Mouse (Mus musculus): ENCODE data around the gene Capzb. TPM values are rescaled to one million over a fixed set of nuclear protein-coding genes. Genes with fewer than 3 reads are reported as not detected.

Gene Capzb
- total RNA-seq, 2 experiments from 2014 or later = 423 to 429 TPM

GRCm38 (mm10) chr4:139238612-139239011, 45.9 kb downstream of the Capzb start:
- DNase-seq = no peak

DNA sequence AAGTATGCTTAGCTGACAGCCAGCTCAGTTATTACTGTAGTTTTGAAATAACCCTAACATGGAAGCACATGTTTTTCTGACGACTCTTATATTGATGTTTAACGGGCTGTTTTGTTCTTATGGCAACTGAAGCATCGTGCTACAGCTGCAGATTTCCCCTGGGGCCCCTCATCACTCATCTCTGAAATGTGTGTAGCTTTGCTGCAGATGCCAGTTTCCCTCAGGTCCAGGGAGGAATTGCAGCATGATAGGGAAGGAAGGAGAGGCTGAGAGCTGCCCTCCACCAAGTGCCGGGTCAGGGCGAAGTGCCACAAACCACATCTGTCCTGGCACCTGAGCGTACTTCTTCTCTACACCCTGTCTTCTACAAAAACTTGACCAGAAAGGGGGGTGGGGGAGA, 47.6 kb downstream of the Capzb start:
- DNase-seq = no peak

- DNase-seq = no peak
These were observed 49.2 kb downstream of the Capzb start for GRCm38 (mm10) chr4:139241678-139242606.

- DNase-seq = peak; percentile 41
These were observed 49.9 kb downstream of the Capzb start for GRCm38 (mm10) chr4:139242607-139242955.

- DNase-seq = no peak
These were observed 51.5 kb downstream of the Capzb start for GRCm38 (mm10) chr4:139244176-139244575.

DNA sequence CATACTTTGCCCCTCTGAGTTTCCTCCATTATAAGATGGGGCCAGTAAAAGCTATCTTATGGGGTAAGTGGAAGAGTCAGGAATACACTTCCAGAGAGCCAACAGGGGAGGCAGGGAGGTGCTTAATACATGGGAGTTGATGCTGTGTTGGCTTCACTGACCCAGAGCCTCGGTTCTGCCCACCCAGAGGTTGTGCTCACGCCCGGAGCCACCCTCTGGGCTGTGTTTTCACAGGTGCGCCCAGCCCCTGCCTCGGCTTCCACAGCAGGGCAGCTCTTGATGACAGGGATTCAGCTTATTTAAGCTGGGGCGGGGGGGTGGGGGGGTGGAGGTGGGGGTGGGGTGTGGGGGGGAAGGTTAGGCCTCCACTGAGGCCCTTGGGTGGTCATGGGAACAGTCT, 52.1 kb downstream of the Capzb start:
- DNase-seq = no peak

- no peak for DNase-seq
These were observed 52.8 kb downstream of the Capzb start for GRCm38 (mm10) chr4:139245534-139245933.

GRCm38 (mm10) chr4:139246130-139246877, 53.6 kb downstream of the Capzb start:
- no peak for DNase-seq

GRCm38 (mm10) chr4:139247966-139248365, 55.3 kb downstream of the Capzb start:
- no peak for DNase-seq

GRCm38 (mm10) chr4:139248736-139249135, 56.0 kb downstream of the Capzb start:
- DNase-seq = no peak

DNA sequence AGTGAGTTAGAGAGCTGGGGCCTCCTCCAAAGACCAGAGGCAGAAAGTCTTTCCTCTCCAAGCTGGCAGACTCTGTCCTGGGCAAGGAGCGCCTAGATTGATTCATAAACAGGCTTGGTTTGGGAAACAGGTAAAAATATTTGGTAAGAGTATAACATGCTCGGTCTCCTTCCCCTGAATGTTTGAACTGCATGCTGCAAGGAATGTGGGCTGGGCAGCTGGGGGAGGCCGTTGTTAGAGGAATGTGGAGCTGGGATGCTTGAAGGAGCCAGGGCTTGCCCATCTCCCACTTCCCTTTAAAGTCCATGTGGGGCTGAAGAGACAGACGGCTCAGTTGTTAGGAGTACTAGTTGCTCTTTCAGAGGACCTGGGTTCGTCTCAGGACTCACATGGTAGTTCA, 57.3 kb downstream of the Capzb start:
- DNase-seq = no peak

DNA sequence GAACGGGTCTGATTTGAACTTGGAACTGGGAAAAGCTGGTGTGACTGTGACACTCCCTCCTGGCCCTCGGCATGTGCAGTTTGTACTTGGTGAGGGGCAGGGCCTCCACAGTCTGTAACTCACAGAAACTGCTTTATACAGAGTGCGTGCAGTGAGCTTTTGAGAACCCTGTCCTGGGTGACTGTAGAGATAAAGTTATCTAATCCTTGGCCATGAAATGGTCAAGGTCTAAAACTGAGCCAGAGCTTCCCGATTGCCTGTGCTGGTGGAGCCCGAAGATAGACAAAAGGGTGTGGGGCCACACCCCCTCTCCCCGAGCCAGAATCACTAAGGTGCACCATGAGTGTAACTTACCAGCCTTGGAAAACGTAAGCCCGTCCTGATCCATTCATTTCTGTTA, 58.2 kb downstream of the Capzb start:
- DNase-seq = no peak

- DNase-seq = peak; percentile 88
These were observed 59.5 kb downstream of the Capzb start for GRCm38 (mm10) chr4:139252051-139252760.

DNA sequence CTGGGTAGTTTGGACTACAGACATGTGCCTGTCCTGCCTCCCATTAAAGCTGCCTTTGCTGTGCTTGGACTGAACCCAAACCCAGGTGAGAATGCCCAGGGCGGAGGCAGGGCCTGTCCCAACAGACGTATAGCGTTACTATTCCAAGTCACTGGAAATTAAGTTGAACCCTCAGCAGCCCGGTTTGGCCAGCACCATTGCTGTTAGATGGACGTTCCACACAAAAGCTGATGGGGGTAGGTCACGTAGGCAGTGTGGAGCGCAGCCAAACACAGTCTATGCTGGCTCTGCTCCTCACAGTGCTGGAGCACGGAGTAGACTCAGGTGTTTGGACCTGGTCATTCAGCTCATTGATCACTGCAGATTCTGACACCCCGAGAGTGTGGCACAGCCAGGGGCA, 60.5 kb downstream of the Capzb start:
- peak; percentile 35 for DNase-seq

GRCm38 (mm10) chr4:139256146-139256545, 63.4 kb downstream of the Capzb start:
- no peak for DNase-seq

GRCm38 (mm10) chr4:139256708-139257107, 64.0 kb downstream of the Capzb start:
- DNase-seq = no peak

GRCm38 (mm10) chr4:139258621-139259301, 66.1 kb downstream of the Capzb start:
- DNase-seq = no peak

- DNase-seq = no peak
These were observed 66.7 kb downstream of the Capzb start for GRCm38 (mm10) chr4:139259302-139259871.

GRCm38 (mm10) chr4:139262981-139263380, 70.3 kb downstream of the Capzb start:
- no peak for DNase-seq

- DNase-seq = no peak
These were observed 73.2 kb downstream of the Capzb start for GRCm38 (mm10) chr4:139265783-139266499.

DNA sequence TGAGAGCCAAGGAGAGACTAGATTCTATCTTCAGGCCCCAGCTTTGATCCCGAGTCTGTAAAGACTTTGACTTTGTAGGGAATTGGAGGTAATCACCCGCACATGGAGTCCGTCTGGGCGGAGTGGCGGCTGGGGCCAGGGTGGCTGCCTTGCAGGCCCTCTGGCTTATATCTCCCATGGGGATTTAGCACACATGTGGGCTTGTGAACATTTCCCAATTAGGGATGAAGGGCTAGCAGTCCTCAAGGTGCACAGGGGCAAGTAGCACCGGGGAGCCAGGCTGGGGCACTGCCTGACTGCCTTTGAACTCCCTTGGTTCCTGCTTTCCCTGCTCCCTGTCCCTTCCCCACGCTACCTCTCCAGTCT, 73.8 kb downstream of the Capzb start:
- DNase-seq = no peak
